Mouse (Mus musculus): ENCODE results near the gene Fam43a. TPM values are rescaled to one million over a fixed set of nuclear protein-coding genes. Genes with fewer than 3 reads are reported as not detected.
A peak's percentile ranks its signal among the peaks of the same experiment; 100 is the strongest.

The Fam43a gene
- polyA plus RNA-seq, 1 experiment from 2014 or later = 17.5 TPM

- Histone ChIP-seq H3K9me3 (replicated peaks) (no peaks in the 10 kb centered on the region), H3K9ac (no peak overlapping the region), H3K27me3 (no peaks in the 10 kb centered on the region), H3K36me3 (peaks cover 92% of the 10 kb centered on the region), H3K4me3 (no peak overlapping the region), H3K4me2 (no peak overlapping the region), H3K4me1 (replicated peaks) (no peaks in the 10 kb centered on the region), H3K27ac (no peak overlapping the region)
- WGBS = 69% methylated on average over 4 of the region's 4 CpGs
- ATAC-seq (replicated peaks; ENCODE audit: insufficient number of reproducible peaks, insufficient read depth, low FRiP score, low read depth) = no peak
Observed at GRCm38 (mm10) chr16:30572239-30572638, 27.3 kb upstream of the Fam43a start.

GRCm38 (mm10) chr16:30575815-30576214 is 23.7 kb upstream of the Fam43a start:
- 76% methylated on average over 7 of the region's 7 CpGs for WGBS
- Histone ChIP-seq H3K4me1 (replicated peaks) (no peaks in the 10 kb centered on the region), H3K4me2 (no peak overlapping the region)

GRCm38 (mm10) chr16:30576392-30576791 is 23.1 kb upstream of the Fam43a start:
- WGBS = 67% methylated on average over 1 of the region's 1 CpGs
- no peak overlapping the region for H3K27ac ChIP-seq
- H3K36me3 ChIP-seq = peaks cover 92% of the 10 kb centered on the region

More at GRCm38 (mm10) chr16:30575815-30576214, 23.7 kb upstream of the Fam43a start:
- no peak overlapping the region for H3K27ac ChIP-seq
- H3K9me3 ChIP-seq (replicated peaks) = no peaks in the 10 kb centered on the region
- H3K27me3 ChIP-seq = no peaks in the 10 kb centered on the region
- no peak overlapping the region for H3K4me3 ChIP-seq
- no peak overlapping the region for H3K9ac ChIP-seq
- ATAC-seq (replicated peaks; ENCODE audit: insufficient number of reproducible peaks, insufficient read depth, low FRiP score, low read depth) = no peak
- peaks cover 92% of the 10 kb centered on the region for H3K36me3 ChIP-seq

GRCm38 (mm10) chr16:30580765-30581164 is 18.8 kb upstream of the Fam43a start:
- H3K36me3 ChIP-seq = peaks cover 89% of the 10 kb centered on the region
- no peak overlapping the region for H3K27ac ChIP-seq
- H3K27me3 ChIP-seq = no peaks in the 10 kb centered on the region
- H3K4me1 ChIP-seq (replicated peaks) = no peaks in the 10 kb centered on the region
- no peaks in the 10 kb centered on the region for H3K9me3 ChIP-seq (replicated peaks)
- no peak for ATAC-seq (replicated peaks; ENCODE audit: insufficient number of reproducible peaks, insufficient read depth, low FRiP score, low read depth)
- no peak overlapping the region for H3K4me2 ChIP-seq
- no peak overlapping the region for H3K4me3 ChIP-seq
- H3K9ac ChIP-seq = no peak overlapping the region
- 92% methylated on average over 5 of the region's 5 CpGs for WGBS

More at GRCm38 (mm10) chr16:30576392-30576791, 23.1 kb upstream of the Fam43a start:
- Histone ChIP-seq H3K4me2 (no peak overlapping the region), H3K27me3 (no peaks in the 10 kb centered on the region), H3K4me1 (replicated peaks) (no peaks in the 10 kb centered on the region), H3K9me3 (replicated peaks) (no peaks in the 10 kb centered on the region), H3K9ac (no peak overlapping the region), H3K4me3 (no peak overlapping the region)
- ATAC-seq (replicated peaks; ENCODE audit: insufficient number of reproducible peaks, insufficient read depth, low FRiP score, low read depth) = no peak

GRCm38 (mm10) chr16:30586935-30587493 is 12.5 kb upstream of the Fam43a start:
- no peaks in the 10 kb centered on the region for H3K9me3 ChIP-seq (replicated peaks)
- WGBS = 1% methylated on average over 19 of the region's 19 CpGs
- H3K27ac ChIP-seq = peak overlapping the region; percentile 64
- peaks cover 28% of the 10 kb centered on the region for H3K36me3 ChIP-seq
- peak overlapping the region; percentile 67 for H3K9ac ChIP-seq
- H3K4me2 ChIP-seq = peak overlapping the region; percentile 80
- no peaks in the 10 kb centered on the region for H3K27me3 ChIP-seq
- H3K4me3 ChIP-seq = peak overlapping the region; percentile 70
- ATAC-seq (replicated peaks; ENCODE audit: insufficient number of reproducible peaks, insufficient read depth, low FRiP score, low read depth) = no peak
- peaks cover 10% of the 10 kb centered on the region for H3K4me1 ChIP-seq (replicated peaks)

- 3% methylated on average over 35 of the region's 35 CpGs for WGBS
- H3K27me3 ChIP-seq = no peaks in the 10 kb centered on the region
- H3K36me3 ChIP-seq = peaks cover 21% of the 10 kb centered on the region
- H3K9me3 ChIP-seq (replicated peaks) = no peaks in the 10 kb centered on the region
- peak within 1 kb of the TSS; percentile 80 for H3K4me2 ChIP-seq
- H3K4me3 ChIP-seq = peak within 1 kb of the TSS; percentile 70
- peaks cover 10% of the 10 kb centered on the region for H3K4me1 ChIP-seq (replicated peaks)
- peak; percentile 91 for ATAC-seq (replicated peaks; ENCODE audit: insufficient number of reproducible peaks, insufficient read depth, low FRiP score, low read depth)
- H3K27ac ChIP-seq = peak within 1 kb of the TSS; percentile 64
- peak within 1 kb of the TSS; percentile 67 for H3K9ac ChIP-seq
Observed at GRCm38 (mm10) chr16:30587494-30588327, 11.8 kb upstream of the Fam43a start, which contains the start of gene Lsg1. Gene Lsg1, minus strand, starts transcription at chr16:30587592.

- H3K27ac ChIP-seq = no peak overlapping the region
- H3K4me2 ChIP-seq = no peak overlapping the region
- H3K27me3 ChIP-seq = peaks cover 2% of the 10 kb centered on the region; the same call in 1 of the 2 replicates
- no peak for ATAC-seq (replicated peaks; ENCODE audit: insufficient number of reproducible peaks, insufficient read depth, low FRiP score, low read depth)
- no peaks in the 10 kb centered on the region for H3K9me3 ChIP-seq (replicated peaks)
- WGBS = 24% methylated on average over 7 of the region's 7 CpGs
- no peaks in the 10 kb centered on the region for H3K36me3 ChIP-seq
- H3K9ac ChIP-seq = no peak overlapping the region
- no peak overlapping the region for H3K4me3 ChIP-seq
- H3K4me1 ChIP-seq (replicated peaks) = peaks cover 10% of the 10 kb centered on the region
Observed at GRCm38 (mm10) chr16:30590264-30591209, 9.0 kb upstream of the Fam43a start.

- Histone ChIP-seq H3K27me3 (peaks cover 5% of the 10 kb centered on the region; the same call in 1 of the 2 replicates), H3K9me3 (replicated peaks) (no peaks in the 10 kb centered on the region), H3K4me1 (replicated peaks) (peaks cover 7% of the 10 kb centered on the region), H3K9ac (no peak overlapping the region), H3K4me3 (no peak overlapping the region), H3K36me3 (no peaks in the 10 kb centered on the region), H3K27ac (no peak overlapping the region), H3K4me2 (no peak overlapping the region)
- WGBS = 46% methylated on average over 3 of the region's 3 CpGs
- ATAC-seq (replicated peaks; ENCODE audit: insufficient number of reproducible peaks, insufficient read depth, low FRiP score, low read depth) = no peak
Observed at GRCm38 (mm10) chr16:30591990-30592389, 7.5 kb upstream of the Fam43a start.

- Histone ChIP-seq H3K9me3 (replicated peaks) (no peaks in the 10 kb centered on the region), H3K9ac (no peak overlapping the region), H3K27ac (no peak overlapping the region), H3K4me1 (replicated peaks) (peaks cover 10% of the 10 kb centered on the region), H3K36me3 (no peaks in the 10 kb centered on the region), H3K4me2 (no peak overlapping the region), H3K27me3 (peaks cover 5% of the 10 kb centered on the region; the same call in 1 of the 2 replicates), H3K4me3 (no peak overlapping the region)
- no peak for ATAC-seq (replicated peaks; ENCODE audit: insufficient number of reproducible peaks, insufficient read depth, low FRiP score, low read depth)
- 57% methylated on average over 3 of the region's 3 CpGs for WGBS
Observed at GRCm38 (mm10) chr16:30595356-30595755, 4.2 kb upstream of the Fam43a start.

GRCm38 (mm10) chr16:30595835-30596557 is 3.5 kb upstream of the Fam43a start:
- no peak overlapping the region for H3K27ac ChIP-seq
- H3K9ac ChIP-seq = no peak overlapping the region
- ATAC-seq (replicated peaks; ENCODE audit: insufficient number of reproducible peaks, insufficient read depth, low FRiP score, low read depth) = no peak
- no peaks in the 10 kb centered on the region for H3K9me3 ChIP-seq (replicated peaks)
- no peak overlapping the region for H3K4me3 ChIP-seq
- peaks cover 5% of the 10 kb centered on the region; the same call in 1 of the 2 replicates for H3K27me3 ChIP-seq
- no peaks in the 10 kb centered on the region for H3K36me3 ChIP-seq
- peaks cover 17% of the 10 kb centered on the region for H3K4me1 ChIP-seq (replicated peaks)
- no peak overlapping the region for H3K4me2 ChIP-seq
- 68% methylated on average over 14 of the region's 14 CpGs for WGBS
